Mouse (Mus musculus) CD4-positive naive resting alpha-beta T cell, adult 57 days (primary cell): ENCODE results near the gene Gm3015. TPM values are rescaled to one million over a fixed set of nuclear protein-coding genes. Genes with fewer than 3 reads are reported as not detected.

Experiments
- total RNA-seq: library from RNA; stranded (reverse); gene quantifications from one replicate; pipeline ENCODE4 v1.2.4, GENCODE M21; 2023

The Gm3015 gene
- not detected for total RNA-seq

DNA sequence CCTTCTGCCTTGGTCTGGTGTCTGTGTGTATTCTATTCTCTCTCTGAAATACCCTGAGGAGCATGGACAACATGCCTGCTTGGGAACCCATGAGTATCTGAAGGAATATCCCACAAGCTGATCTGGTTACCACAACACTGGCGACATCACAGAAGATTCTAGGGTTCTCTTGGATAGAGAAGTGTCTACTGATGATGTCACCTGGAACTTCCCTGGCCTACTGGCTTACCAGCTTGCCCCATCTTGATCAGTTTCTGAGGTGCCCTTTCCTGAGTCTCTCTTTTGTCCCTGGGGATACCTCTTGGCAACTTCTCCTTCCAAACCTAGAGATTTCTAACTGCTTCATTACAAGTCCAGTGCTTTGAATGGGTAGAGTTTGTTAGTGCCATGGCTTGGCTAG is at the start of gene Gm3015:
Gm3015 (minus strand) TSS at position 101 of the 400 bp plus-strand sequence.

DNA sequence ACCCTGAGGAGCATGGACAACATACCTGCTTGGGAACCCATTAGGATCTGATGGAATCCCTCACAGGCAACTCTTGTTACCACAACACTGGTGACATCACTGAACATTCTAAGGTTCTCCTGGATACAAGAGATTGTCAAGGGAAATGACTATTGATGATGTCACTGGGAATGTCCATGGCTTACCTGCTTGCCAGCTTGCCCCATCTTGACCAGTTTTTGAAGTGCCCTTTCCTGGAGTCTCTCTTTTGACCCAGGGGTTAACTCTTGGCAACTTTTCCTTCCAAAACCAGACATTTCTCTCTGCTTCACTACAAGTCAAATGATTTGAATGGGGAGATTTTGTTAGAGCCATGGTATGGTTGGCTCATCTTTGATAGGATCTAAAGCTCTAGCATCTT is 29.3 kb upstream of the Gm3015 start, which contains the start of gene Gm10377:
Gm10377 (minus strand) TSS at position 101 of the 400 bp plus-strand sequence.

Other genes with a start within 250 kb of the Gm3015 start
- gene Gm8024, start 244.5 kb downstream of the Gm3015 start, total RNA-seq = not detected
- not detected for gene Gm17124, start 168.9 kb downstream of the Gm3015 start, total RNA-seq
- gene Gm3633, start 126.9 kb downstream of the Gm3015 start, total RNA-seq = not detected
- gene Gm10378, start 112.9 kb downstream of the Gm3015 start, total RNA-seq = not detected
- not detected for gene Gm10377, start 29.2 kb upstream of the Gm3015 start, total RNA-seq
- not detected for gene Gm21977, start 84.7 kb upstream of the Gm3015 start, total RNA-seq
- not detected for gene Gm8082, start 224.8 kb upstream of the Gm3015 start, total RNA-seq
- gene Gm10376, start 246.8 kb upstream of the Gm3015 start, total RNA-seq = not detected